Mouse (Mus musculus) heart, adult 2 months (tissue): ENCODE measurements around the gene Rc3h1. TPM values are rescaled to one million over a fixed set of nuclear protein-coding genes. Genes with fewer than 3 reads are reported as not detected.
A peak's percentile ranks its signal among the peaks of the same experiment; 100 is the strongest.
"Not testable (repeated sequence)": the region's sequence is repeated elsewhere in the genome, so short reads cannot be mapped to it uniquely, and the experiment has no call there.

Source experiments
- DNase-seq, 2 experiments: peaks; one replicate each; pipeline ENCODE4 v3.0.0; 2021
- H3K27ac ChIP-seq: fragments of 200-600 bp; 2 replicates; pipeline ENCODE4 v1.8.1; 2022
- H3K27me3 ChIP-seq: fragments of 200-500 bp; 2 replicates; pipeline ENCODE4 v1.6.1; 2012; ENCODE audit warnings: mild to moderate bottlenecking, low read length, inconsistent platforms, mixed read lengths; ENCODE audit not compliant: control insufficient read depth, insufficient read depth
- H3K36me3 ChIP-seq: fragments of 200-500 bp; 2 replicates; pipeline ENCODE4 v1.6.1; 2012; ENCODE audit warnings: low read length, inconsistent platforms; ENCODE audit not compliant: control insufficient read depth, insufficient read depth
- H3K4me1 ChIP-seq: fragments of 200-500 bp; 2 replicates; pipeline ENCODE4 v1.6.1; 2011; ENCODE audit warnings: low read length; ENCODE audit not compliant: control insufficient read depth, insufficient read depth
- H3K4me3 ChIP-seq: fragments of 200-600 bp; 2 replicates; pipeline ENCODE4 v1.8.1; 2022
- H3K79me2 ChIP-seq: fragments of 200-500 bp; replicated peaks from 2 replicates; pipeline ENCODE4 v1.6.1; 2012; ENCODE audit warnings: mild to moderate bottlenecking, inconsistent platforms, low read length, moderate library complexity, mixed read lengths; ENCODE audit not compliant: control insufficient read depth, insufficient read depth
- H3K9ac ChIP-seq: fragments of 200-500 bp; 2 replicates; pipeline ENCODE4 v1.6.1; 2012; ENCODE audit warnings: low read depth, mild to moderate bottlenecking, control low read depth, inconsistent platforms, low read length, mixed read lengths
- CTCF ChIP-seq: fragments of 200-600 bp; IDR thresholded peaks from 2 replicates; pipeline ENCODE4 v1.8.1; 2022; ENCODE audit warnings: antibody characterized with exemption, mild to moderate bottlenecking, moderate library complexity
- EP300 ChIP-seq: fragments of 200-500 bp; IDR thresholded peaks from 2 replicates; pipeline ENCODE4 v1.6.1; 2011; ENCODE audit warnings: low read depth, low read length, control low read depth; ENCODE audit not compliant: insufficient read depth
- POLR2A ChIP-seq: fragments of 200-500 bp; IDR thresholded peaks from 2 replicates; pipeline ENCODE4 v1.6.1; 2011; ENCODE audit warnings: mild to moderate bottlenecking, low read depth, low read length, control low read depth; ENCODE audit not compliant: insufficient read depth
- WGBS: fragments of 180-500 bp; shearing (Covaris S2); methylation state at CpG from one replicate; pipeline ENCODE4 v1.1.7; 2018; 5-methylcytosine and 5-hydroxymethylcytosine counted together
- intact Hi-C: fragments of 180-260 bp; cut with DNase I; formaldehyde crosslinking; loops from one replicate; pipeline ENCODE4 v1.15.1; 2025
- polyA plus RNA-seq: library from polyadenylated mRNA; depleted of rRNA; stranded (reverse); fragments of >200 nt; gene quantifications from 2 replicates; pipeline ENCODE4 v1.2.3, GENCODE M21; 2012
- total RNA-seq, 2 experiments: library from RNA; stranded (reverse); gene quantifications; 2 replicates each; pipeline ENCODE4 v1.2.3; 2021

The Rc3h1 gene
- total and polyA plus RNA-seq, 3 experiments, result 9.8 to 42.0 (median 39.0) TPM

DNA sequence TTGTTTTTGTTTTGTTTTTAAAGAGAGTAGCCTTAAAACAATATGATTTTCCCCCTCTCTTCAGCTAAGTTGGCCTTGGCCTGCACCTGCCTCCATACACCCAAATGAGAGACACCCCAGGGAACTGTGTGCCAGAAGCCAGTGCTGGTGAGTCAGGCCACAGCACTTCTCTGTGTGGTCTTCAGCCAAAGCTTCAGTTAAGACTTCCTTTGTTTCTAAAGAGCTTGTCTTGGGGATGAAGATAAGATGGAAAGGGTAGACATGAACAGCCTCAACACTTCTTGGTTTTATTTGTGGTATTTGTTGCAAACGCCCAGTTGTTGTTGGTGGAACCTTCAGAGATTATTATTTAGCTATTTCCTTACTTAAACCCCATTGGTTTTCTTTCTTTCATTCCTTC, 31.5 kb upstream of the Rc3h1 start:
- no peaks in the 10 kb centered on the region for H3K79me2 ChIP-seq
- no peaks in the 10 kb centered on the region for H3K27me3 ChIP-seq
- intact Hi-C loops, result no loop called here
- H3K4me3 ChIP-seq, result no peak overlapping the region
- DNase-seq, result no peak
- TF ChIP-seq POLR2A, result no peak
- TF ChIP-seq EP300, result no peak
- TF ChIP-seq CTCF, result no peak
- no peak overlapping the region for H3K9ac ChIP-seq
- no peak overlapping the region for H3K27ac ChIP-seq
- H3K4me1 ChIP-seq, result no peaks in the 10 kb centered on the region
- WGBS, result 55% methylated on average over 1 of the region's 1 CpGs
- no peaks in the 10 kb centered on the region for H3K36me3 ChIP-seq

DNA sequence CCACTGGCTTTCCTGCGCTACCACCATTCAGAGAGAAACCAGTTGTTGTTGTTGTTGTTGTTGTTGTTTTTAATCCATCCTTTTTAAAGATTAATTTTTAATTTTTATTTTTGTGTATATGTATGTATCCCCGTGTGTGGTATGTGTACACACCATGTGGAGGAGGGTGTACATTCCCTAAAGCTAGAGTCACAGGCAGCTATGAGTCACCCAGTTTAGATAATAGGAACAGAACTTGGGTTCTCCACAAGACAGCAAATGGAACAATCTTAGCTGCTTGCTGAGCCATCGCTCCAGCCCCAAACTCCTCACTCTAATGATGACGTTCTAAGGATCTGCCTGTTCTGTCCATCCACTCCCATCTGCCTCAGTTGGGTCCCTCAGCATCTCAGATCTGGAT, 29.2 kb upstream of the Rc3h1 start:
- no peaks in the 10 kb centered on the region for H3K27me3 ChIP-seq
- no peaks in the 10 kb centered on the region for H3K79me2 ChIP-seq
- H3K4me3 ChIP-seq, result no peak overlapping the region
- DNase-seq, result no peak
- no peak for TF ChIP-seq CTCF
- TF ChIP-seq POLR2A, result no peak
- TF ChIP-seq EP300, result no peak
- H3K27ac ChIP-seq, result no peak overlapping the region
- no peak overlapping the region for H3K9ac ChIP-seq
- H3K4me1 ChIP-seq, result no peaks in the 10 kb centered on the region
- intact Hi-C loops, result no loop called here
- no peaks in the 10 kb centered on the region for H3K36me3 ChIP-seq
- WGBS, result 75% methylated on average over 4 of the region's 4 CpGs

GRCm38 (mm10) chr1:160878485-160878884, 27.7 kb upstream of the Rc3h1 start:
- H3K27ac ChIP-seq, result no peak overlapping the region
- DNase-seq, result no peak
- WGBS, result 44% methylated on average over 4 of the region's 4 CpGs
- H3K36me3 ChIP-seq, result no peaks in the 10 kb centered on the region
- no peak overlapping the region for H3K4me3 ChIP-seq
- intact Hi-C loops, result no loop called here
- no peak for TF ChIP-seq CTCF
- TF ChIP-seq EP300, result no peak
- TF ChIP-seq POLR2A, result no peak
- H3K27me3 ChIP-seq, result no peaks in the 10 kb centered on the region
- H3K79me2 ChIP-seq, result no peaks in the 10 kb centered on the region
- no peaks in the 10 kb centered on the region for H3K4me1 ChIP-seq
- H3K9ac ChIP-seq, result no peak overlapping the region

- H3K27ac ChIP-seq, H3K4me3 ChIP-seq, H3K36me3 ChIP-seq, intact Hi-C loops, DNase-seq, H3K9ac ChIP-seq, H3K27me3 ChIP-seq, H3K79me2 ChIP-seq, H3K4me1 ChIP-seq: not testable (repeated sequence)
- WGBS, result 79% methylated on average over 1 of the region's 1 CpGs
Measured at GRCm38 (mm10) chr1:160881378-160881777, 24.8 kb upstream of the Rc3h1 start.

- no peaks in the 10 kb centered on the region for H3K4me1 ChIP-seq
- no peak for TF ChIP-seq EP300
- no peak for TF ChIP-seq POLR2A
- peak; percentile 26 for TF ChIP-seq CTCF
- 74% methylated on average over 3 of the region's 3 CpGs for WGBS
- H3K4me3 ChIP-seq, result no peak overlapping the region
- no peaks in the 10 kb centered on the region for H3K27me3 ChIP-seq
- H3K27ac ChIP-seq, result no peak overlapping the region
- intact Hi-C loops, result no loop called here
- no peaks in the 10 kb centered on the region for H3K36me3 ChIP-seq
- no peak for DNase-seq
- no peak overlapping the region for H3K9ac ChIP-seq
- no peaks in the 10 kb centered on the region for H3K79me2 ChIP-seq
Measured at GRCm38 (mm10) chr1:160881968-160882367, 24.2 kb upstream of the Rc3h1 start.

GRCm38 (mm10) chr1:160884273-160884672, 21.9 kb upstream of the Rc3h1 start:
- WGBS, result 86% methylated on average over 3 of the region's 3 CpGs
- Histone ChIP-seq H3K27me3 (no peaks in the 10 kb centered on the region), H3K27ac (no peak overlapping the region), H3K79me2 (no peaks in the 10 kb centered on the region), H3K4me1 (no peaks in the 10 kb centered on the region), H3K36me3 (no peaks in the 10 kb centered on the region), H3K4me3 (no peak overlapping the region), H3K9ac (no peak overlapping the region)
- TF ChIP-seq CTCF (no peak), POLR2A (no peak), EP300 (no peak)
- intact Hi-C loops, result no loop called here
- no peak for DNase-seq
